Mouse (Mus musculus): ENCODE data around the gene Cybc1.

DNA sequence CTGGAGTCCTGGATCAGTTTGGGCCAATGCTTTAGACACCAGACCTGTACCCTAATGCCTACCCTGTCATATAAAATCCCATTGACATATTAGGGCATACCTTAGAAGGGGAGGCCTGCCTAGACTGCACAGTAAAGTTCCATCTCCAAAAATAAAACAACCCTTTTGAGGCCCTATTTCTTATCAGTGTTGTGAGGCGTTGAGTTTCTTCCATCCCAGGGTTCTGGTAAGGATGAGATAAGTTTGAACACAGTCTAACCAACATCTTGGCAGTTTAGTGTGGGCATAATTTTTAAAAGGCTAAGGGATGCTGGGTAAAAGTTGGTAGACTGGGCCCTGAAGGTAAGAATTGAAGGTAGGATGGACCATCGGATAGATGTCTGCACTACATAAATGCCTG is 10.5 kb upstream of the Cybc1 start:
- TF ChIP-seq CTCF (IDR thresholded peaks at IDR 0.05; ENCODE audit: low read depth) (no peak; the same call in 1 of the 2 replicates), EP300 (IDR thresholded peaks at IDR 0.05; ENCODE audit: low read depth) (peak; percentile 96)
